Mouse (Mus musculus): ENCODE measurements around the gene Plaur. TPM values are rescaled to one million over a fixed set of nuclear protein-coding genes. Genes with fewer than 3 reads are reported as not detected.
A peak's percentile ranks its signal among the peaks of the same experiment; 100 is the strongest.
"Not testable (repeated sequence)": the region's sequence is repeated elsewhere in the genome, so short reads cannot be mapped to it uniquely, and the experiment has no call there.

Gene Plaur
- total RNA-seq, 2 experiments from 2014 or later: 2.1 to 2.2 TPM

DNA sequence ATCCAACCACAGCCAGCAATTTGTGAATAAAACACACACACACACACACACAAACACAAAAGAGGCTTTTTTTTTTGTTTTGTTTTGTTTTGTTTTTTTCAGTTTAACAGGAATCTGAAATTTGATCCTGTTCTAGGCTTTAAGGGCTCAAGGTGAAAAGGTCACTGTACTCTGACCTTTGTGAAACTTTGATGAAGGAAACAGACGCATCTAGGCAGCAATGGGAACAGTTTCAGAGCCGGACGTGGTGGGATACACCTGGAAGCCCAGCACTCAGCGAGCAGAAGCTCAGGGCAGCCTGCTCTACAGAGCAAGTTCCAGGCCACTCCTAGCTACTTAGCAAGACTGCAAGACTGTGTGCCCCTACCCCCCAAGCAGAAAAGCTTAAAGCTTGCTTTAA lies 42.6 kb downstream of the Plaur start:
- DNase-seq (ENCODE audit: low spot score): no peak
- intact Hi-C loops (cut with DNase I): no loop called here

DNA sequence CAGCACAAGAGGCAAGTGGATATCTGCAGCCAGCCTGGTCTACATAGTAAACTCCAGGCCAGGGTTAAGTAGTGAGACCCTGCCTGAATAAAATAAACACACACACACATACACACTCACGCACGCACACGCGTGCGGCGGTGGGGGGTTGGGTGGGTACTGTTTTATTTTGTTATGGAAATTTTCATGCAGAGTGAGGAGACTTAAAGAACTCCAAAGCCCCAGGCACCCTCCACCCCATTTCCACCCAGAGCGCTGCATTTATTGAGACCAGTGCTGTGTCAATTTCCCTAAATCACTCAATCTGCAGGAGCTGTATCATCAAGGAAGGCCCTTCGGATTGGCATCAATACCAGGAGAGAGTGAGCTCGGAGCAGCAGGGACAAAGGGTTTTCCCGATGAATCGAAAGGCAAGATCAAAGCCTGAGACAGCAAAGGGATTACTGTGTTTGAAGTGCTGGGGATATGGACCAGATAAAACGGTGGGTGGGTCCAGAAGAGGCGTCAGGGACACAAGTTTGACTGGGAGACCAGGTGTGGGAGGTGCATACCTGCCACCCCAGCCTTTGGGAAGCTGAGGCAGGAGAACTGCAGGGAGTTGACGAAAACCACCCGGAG lies 43.3 kb downstream of the Plaur start:
- DNase-seq (ENCODE audit: low spot score): no peak
- intact Hi-C loops (cut with DNase I): loop anchor here (2.0 kb wide), 1 partner anchor 25 kb away; the partner anchor contains the start of gene Irgq

DNA sequence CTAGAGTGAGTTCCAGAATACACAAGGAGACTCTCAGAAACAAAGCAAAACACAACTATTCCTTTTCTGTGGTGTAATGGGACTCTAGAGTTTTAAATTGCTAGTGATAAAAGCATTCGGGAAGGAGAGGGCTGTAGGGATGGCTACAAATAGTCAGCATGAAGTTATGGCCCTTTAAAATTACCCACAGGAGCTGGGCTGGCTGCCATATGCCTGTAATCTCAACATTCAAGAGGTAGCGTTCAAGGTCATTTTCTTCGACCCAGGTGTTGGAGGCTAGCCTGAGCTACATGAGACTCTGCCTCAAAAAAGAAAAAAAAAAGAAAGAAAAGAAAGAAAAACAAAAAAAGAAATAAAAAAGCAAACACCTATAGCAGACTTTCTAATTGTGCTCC lies 43.8 kb downstream of the Plaur start:
- intact Hi-C loops (cut with DNase I): loop anchor here (2.0 kb wide), 1 partner anchor 25 kb away; the partner anchor contains the start of gene Irgq
- no peak for DNase-seq (ENCODE audit: low spot score)

DNA sequence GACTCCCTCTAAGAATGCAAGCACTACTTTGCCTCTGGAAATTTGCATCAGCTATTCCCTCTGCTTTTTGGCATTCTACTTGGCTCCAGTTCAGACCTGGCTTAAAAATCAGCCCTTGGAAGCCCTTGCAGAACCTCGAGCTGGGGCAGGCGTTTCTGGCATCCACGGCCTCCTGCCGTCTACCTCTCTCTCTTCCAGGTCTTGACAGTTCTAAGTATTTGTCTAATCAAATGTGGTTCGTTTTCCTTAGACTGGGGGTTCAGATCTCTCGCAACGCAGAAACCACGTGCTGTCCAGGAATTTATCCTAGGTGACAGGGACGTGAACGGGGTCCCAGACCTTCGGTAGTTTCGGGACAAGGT lies 44.2 kb downstream of the Plaur start:
- intact Hi-C loops (cut with DNase I): loop anchor here (2.0 kb wide), 1 partner anchor 24 kb away; the partner anchor contains the start of gene Irgq

DNA sequence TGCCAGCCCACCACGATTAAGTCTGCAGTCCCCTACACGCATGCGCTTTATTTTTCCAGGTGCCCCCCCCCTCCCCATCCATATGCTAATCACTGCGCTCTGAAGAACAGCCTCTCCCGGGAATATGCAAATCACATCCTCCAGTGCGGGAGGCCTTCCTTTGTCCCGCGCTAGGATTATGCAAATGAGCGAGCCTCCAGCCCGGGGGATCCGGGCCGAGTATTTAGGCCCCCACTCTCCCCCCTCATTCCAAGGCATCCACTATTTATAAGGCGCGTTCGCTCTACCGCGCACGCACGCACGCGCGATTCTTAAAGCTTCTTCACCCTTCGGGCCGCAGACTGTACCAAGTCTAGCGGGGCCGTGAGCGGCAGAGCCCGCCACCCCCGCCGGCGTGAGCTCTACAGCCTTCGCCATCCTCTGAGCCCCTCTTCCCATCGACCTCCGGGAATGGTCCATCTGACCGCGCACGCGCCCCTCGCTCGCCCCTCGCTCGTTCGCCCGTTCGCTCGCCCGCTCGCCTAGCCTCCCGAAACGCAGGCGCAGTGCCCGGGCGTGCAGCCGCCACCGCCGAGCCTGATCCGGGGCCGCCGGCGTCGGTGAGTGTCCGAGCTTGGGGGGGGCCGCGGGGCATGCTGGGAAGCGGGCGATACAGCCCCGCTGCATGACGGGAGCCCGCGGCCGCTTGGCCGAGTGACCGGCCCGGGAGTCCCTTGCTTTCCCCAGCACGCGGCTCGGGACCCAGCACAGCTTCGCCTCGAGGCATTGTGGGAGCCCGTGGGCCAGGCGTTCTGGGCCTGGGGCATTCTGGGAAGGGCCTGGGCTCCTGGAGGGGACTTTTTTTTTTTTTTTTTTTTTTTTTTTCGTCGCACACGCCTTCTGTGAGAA lies 44.8 kb downstream of the Plaur start, which contains the start of gene Zfp428:
Gene Zfp428 (plus strand): TSS at position 169 of the 888 bp plus-strand sequence.
- DNase-seq (ENCODE audit: low spot score): peak; percentile 72
- intact Hi-C loops (cut with DNase I): loop anchor here (2.0 kb wide), 1 partner anchor 24 kb away; the partner anchor contains the start of gene Irgq

More for the DNA sequence above, 44.2 kb downstream of the Plaur start:
- peak; percentile 24 for DNase-seq (ENCODE audit: low spot score)

DNA sequence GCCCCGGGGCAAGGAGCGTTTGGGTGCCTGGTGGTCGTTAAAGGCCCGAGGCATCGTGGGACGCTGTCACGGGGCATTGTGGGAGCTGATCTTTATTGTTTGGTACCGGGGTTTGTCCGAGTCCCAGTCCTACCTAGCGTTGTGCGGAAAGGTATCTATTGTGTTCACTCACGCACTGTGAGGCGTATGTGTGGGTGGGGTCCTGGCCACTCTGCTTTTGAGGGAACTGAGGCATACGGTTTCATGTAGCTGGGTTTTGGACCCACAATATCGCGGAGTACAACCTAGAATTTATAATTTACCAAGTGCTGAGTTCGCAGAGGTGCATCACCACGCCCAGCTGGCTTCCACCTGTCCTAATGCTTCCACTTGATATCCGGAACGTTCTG lies 45.4 kb downstream of the Plaur start:
- DNase-seq (ENCODE audit: low spot score): no peak
- intact Hi-C loops (cut with DNase I): loop anchor here (2.0 kb wide), 1 partner anchor 23 kb away; the partner anchor contains the start of gene Irgq

DNA sequence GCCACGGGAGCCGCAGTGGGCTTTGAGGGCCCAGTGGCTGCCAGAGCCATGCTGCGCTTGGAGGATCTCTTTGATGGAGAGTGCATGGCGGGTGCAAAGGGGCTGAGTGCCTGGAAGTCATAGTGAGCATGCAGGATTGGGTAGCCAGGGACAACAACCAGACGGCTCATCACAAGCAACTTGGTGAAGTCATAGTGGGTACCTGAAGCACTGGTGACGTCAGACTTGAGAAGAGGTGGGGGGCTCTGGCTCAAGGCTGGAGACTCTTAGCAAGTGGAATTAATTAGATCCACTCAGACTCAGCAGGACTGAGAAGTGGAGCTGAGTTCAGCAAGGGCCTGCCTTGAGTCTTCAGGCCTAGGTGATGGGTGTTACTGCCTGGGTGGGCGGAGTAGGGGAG lies 50.1 kb downstream of the Plaur start, which contains the start of gene AC161166.1:
Gene AC161166.1 (minus strand): TSS at position 101 of the 400 bp plus-strand sequence.
- intact Hi-C loops (cut with DNase I): no loop called here
- no peak for DNase-seq (ENCODE audit: low spot score)

DNA sequence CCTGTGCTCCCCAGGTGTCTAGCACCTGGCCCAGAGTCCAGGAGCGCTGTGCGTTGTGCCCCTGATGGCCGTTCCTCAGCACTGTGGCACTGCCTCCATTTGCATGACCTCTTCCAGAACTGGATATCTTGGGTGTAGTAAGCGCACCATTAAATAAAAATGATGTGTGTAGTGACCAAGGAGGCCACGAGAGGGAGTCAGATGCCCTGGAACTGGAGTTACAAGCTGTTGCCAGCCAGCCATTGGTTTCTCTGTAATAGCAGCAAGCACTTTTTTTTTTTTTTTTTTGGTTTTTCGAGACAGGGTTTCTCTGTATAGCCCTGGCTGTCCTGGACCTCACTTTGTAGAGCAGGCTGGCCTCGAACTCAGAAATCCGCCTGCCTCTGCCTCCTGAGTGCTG lies 54.0 kb downstream of the Plaur start:
- intact Hi-C loops (cut with DNase I); DNase-seq (ENCODE audit: low spot score): not testable (repeated sequence)

DNA sequence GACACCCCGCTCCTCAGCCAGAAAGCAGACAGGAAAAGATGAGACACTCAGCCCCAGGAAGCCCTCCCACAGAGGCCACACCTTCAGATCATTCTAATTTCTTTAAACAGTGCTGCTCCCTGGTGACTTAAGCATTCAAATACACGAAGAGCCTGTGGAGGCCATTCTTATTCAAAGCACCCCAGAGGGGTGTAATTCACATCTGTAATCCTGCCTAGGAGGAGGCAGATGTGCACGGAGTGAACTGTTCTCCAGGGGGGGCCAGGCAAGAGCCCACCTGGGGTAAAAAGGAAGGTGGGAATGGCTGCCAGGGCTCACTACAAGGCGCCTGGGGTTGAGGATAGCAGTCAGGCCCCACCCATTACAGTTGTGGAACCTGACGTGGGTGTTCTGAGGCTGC lies 54.8 kb downstream of the Plaur start:
- intact Hi-C loops (cut with DNase I): no loop called here
- DNase-seq (ENCODE audit: low spot score): no peak

DNA sequence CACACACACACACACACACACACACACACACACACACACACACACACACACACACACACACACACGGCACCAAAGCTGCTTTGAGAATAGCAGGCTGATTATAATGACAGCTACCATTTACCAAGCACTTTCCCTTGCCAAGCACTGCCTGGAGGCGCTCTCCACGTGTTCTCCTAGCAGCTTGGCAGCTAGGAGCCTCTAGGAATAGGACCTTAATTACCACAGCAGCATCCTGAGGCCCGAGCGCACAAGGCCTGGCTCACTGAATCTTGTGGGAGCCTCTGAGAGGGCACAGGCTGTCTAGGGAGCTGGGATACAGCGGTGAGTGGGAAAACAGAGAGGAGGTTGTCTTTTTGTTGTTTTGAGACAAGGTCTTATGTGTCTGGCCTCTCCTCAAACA lies 55.4 kb downstream of the Plaur start:
- DNase-seq (ENCODE audit: low spot score): no peak
- intact Hi-C loops (cut with DNase I): no loop called here

DNA sequence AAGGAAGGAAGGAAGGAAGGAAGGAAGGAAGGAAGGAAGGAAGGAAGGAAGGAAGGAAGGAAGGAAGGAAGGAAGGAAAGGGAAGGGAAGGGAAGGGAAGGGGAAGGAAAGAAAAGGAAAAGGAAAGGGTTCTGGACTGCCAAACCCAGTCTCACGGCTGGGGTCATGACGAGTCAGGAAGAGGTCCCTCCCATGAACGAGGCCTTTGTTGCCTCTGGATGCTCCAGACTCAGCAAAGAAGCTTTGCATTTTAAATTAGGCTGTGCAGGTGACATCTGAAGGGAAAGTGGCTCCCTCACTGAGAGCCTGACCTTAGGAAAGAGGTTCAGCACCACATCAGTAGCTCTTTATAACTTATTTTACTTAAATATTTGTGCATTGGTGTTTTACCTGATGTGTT lies 56.8 kb downstream of the Plaur start:
- intact Hi-C loops (cut with DNase I): no loop called here
- no peak for DNase-seq (ENCODE audit: low spot score)

DNA sequence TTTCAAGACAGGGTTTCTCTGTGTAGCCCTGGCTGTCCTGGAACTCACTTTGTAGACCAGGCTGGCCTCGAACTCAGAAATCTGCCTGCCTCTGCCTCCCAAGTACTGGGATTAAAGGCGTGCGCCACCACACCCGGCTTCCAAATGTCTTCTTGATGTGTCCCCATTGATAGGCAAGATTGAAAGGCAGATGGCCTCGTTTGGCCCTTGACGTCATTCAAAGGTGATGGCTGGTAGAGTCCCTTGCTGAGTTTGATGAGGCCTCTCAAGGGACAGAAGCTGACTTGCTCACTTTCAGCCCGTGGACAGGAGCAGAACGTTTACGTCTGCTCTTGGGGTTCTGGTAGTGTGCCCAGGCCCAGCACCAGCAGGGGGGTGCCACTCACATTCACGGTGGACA lies 57.8 kb downstream of the Plaur start:
- intact Hi-C loops (cut with DNase I); DNase-seq (ENCODE audit: low spot score): not testable (repeated sequence)

DNA sequence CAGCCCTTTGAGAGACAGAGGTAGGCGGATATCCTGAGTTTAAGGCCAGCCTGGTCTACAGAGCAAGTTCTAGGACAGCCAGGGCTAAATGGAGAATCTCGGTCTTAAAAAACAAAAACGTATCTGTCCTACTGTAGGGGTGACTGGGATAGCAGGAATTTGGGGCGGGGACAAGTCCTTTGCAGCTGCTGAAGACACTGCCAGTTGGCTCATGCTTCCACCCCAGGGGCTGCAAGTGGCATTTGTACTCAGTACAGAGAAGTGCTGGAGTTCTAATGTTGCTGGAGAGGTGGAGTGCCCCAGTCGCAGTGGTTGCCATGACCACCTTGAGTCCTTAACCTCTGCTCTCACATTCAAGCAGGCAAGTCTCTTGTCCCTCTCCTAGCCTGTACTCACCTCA lies 60.5 kb downstream of the Plaur start:
- DNase-seq (ENCODE audit: low spot score): no peak
- intact Hi-C loops (cut with DNase I): no loop called here

DNA sequence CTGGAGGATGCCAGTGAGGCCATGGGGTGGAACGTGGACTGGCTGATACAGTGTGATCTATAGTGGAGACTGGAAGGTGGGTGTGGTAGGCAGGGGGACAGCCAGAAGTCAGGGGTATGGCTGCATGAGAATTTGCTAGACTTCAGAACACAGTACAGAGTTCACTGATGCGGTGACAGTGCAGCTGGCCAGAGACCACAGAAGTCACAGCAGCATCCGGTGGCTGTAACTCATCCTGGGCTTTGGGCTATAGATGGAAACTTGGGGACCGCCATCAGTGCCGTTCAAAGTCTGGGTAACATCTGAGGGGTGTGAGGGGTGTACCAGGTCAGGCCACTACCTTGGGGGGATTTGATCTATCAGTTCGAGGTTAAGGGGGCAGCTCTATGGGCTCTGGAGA lies 61.4 kb downstream of the Plaur start:
- DNase-seq (ENCODE audit: low spot score): no peak
- intact Hi-C loops (cut with DNase I): no loop called here

DNA sequence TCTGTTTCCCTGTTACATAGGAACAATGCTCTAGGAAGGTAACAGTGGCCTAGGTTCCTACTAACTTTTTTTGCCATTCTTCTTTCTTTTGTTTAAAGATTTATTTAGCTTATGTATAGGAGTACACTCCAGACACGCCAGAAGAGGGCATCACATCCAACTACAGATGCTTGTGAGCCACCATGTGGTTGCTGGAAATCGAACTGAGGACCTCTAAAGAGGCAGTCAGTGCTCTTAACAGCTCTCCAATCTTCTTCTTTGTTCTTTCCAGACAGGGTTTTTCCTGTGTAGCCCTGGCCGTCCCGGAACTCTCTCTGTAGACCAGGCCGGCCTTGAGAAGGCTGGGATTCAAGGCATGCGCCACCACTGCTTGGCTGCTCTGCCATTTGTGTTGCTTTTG lies 62.7 kb downstream of the Plaur start:
- intact Hi-C loops (cut with DNase I): no loop called here
- DNase-seq (ENCODE audit: low spot score): no peak

Other genes starting within 250 kb of the Plaur start
- 1 to 10 TPM; 1.7 to 2.1 TPM for gene Zfp109, start 224.9 kb upstream of the Plaur start, total RNA-seq (2021)
- 1 to 10 TPM; 1.7 to 1.8 TPM for gene Zfp108, start 207.7 kb upstream of the Plaur start, total RNA-seq (2021)
- gene Zfp93, start 192.1 kb upstream of the Plaur start, total RNA-seq (2021): 1 to 10 TPM; 3.2 to 3.7 TPM
- 1 to 10 TPM; 3.1 to 4.5 TPM for gene Zfp61, start 161.3 kb upstream of the Plaur start, total RNA-seq (2021)
- 1 to 10 TPM; 1.8 to 2.5 TPM for gene Zfp94, start 145.8 kb upstream of the Plaur start, total RNA-seq (2021)
- gene Tescl, start 128.5 kb upstream of the Plaur start, total RNA-seq (2021): not detected
- not detected for gene Lypd5, start 113.3 kb upstream of the Plaur start, total RNA-seq (2021)
- gene Kcnn4, start 92.2 kb upstream of the Plaur start, total RNA-seq (2021): under 1 TPM; 0.70 to 0.81 TPM
- gene Smg9, start 62.9 kb upstream of the Plaur start, total RNA-seq (2021): 1 to 10 TPM; 7.6 TPM
- gene Irgc1, start 10.2 kb upstream of the Plaur start, total RNA-seq (2021): not detected
- 10 to 100 TPM; 13.1 to 13.9 TPM for gene Cadm4, start 19.5 kb downstream of the Plaur start, total RNA-seq (2021)
- gene Zfp428, start 44.5 kb downstream of the Plaur start, total RNA-seq (2021): 10 to 100 TPM; 15.1 to 15.6 TPM
- gene AC161166.1, start 50.0 kb downstream of the Plaur start, total RNA-seq (2021): not detected
- 10 to 100 TPM; 15.7 to 18.2 TPM for gene Irgq, start 68.2 kb downstream of the Plaur start, total RNA-seq (2021)
- not detected for gene Pinlyp, start 83.6 kb downstream of the Plaur start, total RNA-seq (2021)
- 10 to 100 TPM; 27.8 to 27.9 TPM for gene Xrcc1, start 83.8 kb downstream of the Plaur start, total RNA-seq (2021)
- gene Ethe1, start 125.1 kb downstream of the Plaur start, total RNA-seq (2021): 10 to 100 TPM; 44.6 to 49.1 TPM
- under 1 TPM; 0.08 to 0.17 TPM for gene Zfp575, start 125.2 kb downstream of the Plaur start, total RNA-seq (2021)
- gene Phldb3, start 148.3 kb downstream of the Plaur start, total RNA-seq (2021): under 1 TPM; 0.50 to 0.57 TPM
- gene Lypd3, start 174.1 kb downstream of the Plaur start, total RNA-seq (2021): not detected
- gene Tex101, start 214.2 kb downstream of the Plaur start, total RNA-seq (2021): not detected
- gene BC049730, start 246.8 kb downstream of the Plaur start, total RNA-seq (2021): not detected